Comparison of ENCODE assay signal across 8 mouse cellular contexts in the genomic region with DNA sequence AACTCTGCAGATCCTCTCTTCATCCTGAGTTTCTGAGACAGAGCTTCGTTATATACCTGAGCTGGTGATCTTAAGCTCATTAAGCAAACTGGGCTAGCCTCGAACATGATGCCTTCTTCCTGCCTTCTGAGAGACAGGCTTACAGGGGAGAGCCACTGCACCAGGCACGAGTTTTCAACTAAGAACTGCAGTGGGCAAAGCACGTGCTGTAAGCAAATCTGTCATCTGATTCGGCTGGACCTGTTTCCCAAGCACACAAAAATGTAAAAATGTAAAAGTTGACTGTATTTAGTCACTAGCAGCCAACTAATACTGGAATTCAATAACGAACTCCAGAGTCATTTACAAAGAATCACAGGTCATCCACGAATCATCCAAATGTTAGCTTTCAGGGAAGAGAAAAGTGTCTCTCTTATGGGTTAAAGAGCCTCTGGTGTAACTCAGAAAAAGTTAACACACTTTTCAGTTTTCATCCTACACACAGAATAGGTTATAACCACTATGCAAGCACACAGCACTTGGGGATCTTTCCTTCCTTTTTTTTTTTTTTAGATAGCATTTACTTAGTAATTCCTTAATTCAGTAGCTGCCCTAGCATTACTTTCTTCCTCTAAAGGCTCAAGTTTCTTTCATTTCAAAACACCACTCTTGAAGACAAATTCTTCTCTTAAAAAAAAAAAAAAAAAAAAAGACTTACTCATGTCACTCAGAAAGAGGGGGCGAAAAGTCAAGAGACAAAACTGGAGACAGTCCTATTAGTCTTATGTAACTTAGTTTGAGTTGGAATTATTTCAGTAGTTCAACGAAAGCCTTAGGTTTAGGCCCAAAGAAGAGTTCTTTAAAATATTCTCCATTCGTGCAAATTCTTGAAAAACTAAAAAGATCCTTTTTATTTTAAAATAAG. TPM values are rescaled to one million over a fixed set of nuclear protein-coding genes. Genes with fewer than 3 reads are reported as not detected.
A peak's percentile ranks its signal among the peaks of the same experiment; 100 is the strongest.
DNase-seq lines count a peak whose midpoint lies in the region; ATAC-seq and TF ChIP-seq lines count a peak whose summit lies in the region.

No protein-coding gene starts in this region.

- H3K9me3 ChIP-seq in midbrain, embryonic 12.5 days = no peaks in the 10 kb centered on the region
- H3K9me3 ChIP-seq in midbrain, embryonic 15.5 days = no peaks in the 10 kb centered on the region
- H3K9me3 ChIP-seq in intestine, embryonic 14.5 days (ENCODE audit: control insufficient read depth, low read length) = no peaks in the 10 kb centered on the region
- H3K9me3 ChIP-seq in stomach, postnatal 0 days (ENCODE audit: control insufficient read depth, low read length) = no peaks in the 10 kb centered on the region

- 81% methylated on average over 10 of the region's 10 CpGs for WGBS in midbrain, embryonic 12.5 days
- 84% methylated on average over 10 of the region's 10 CpGs for WGBS in midbrain, embryonic 15.5 days
- WGBS in intestine, embryonic 14.5 days = 62% methylated on average over 10 of the region's 10 CpGs
- 51% methylated on average over 10 of the region's 10 CpGs for WGBS in stomach, postnatal 0 days

- H3K27me3 ChIP-seq in midbrain, embryonic 12.5 days = no peaks in the 10 kb centered on the region
- no peaks in the 10 kb centered on the region for H3K27me3 ChIP-seq in midbrain, embryonic 15.5 days (replicated peaks)
- no peaks in the 10 kb centered on the region for H3K27me3 ChIP-seq in intestine, embryonic 14.5 days (replicated peaks; ENCODE audit: control insufficient read depth, insufficient read depth, low read length)
- no peaks in the 10 kb centered on the region for H3K27me3 ChIP-seq in stomach, postnatal 0 days (ENCODE audit: control insufficient read depth, insufficient read depth, low read length)

- ATAC-seq in midbrain, embryonic 12.5 days (ENCODE audit: low FRiP score, low read depth) = no peak
- no peak for ATAC-seq in midbrain, embryonic 15.5 days (replicated peaks)
- ATAC-seq in intestine, embryonic 14.5 days (replicated peaks; ENCODE audit: low FRiP score, low TSS enrichment, low read depth) = no peak
- ATAC-seq in stomach, postnatal 0 days (ENCODE audit: low FRiP score, low TSS enrichment) = no peak

- intact Hi-C loops in heart, postnatal 10 days (cut with DNase I) = loop anchor here (5.0 kb wide), 1 partner anchor 106 kb away; a partner anchor contains a TSS

- H3K4me3 ChIP-seq in midbrain, embryonic 12.5 days = no peak overlapping the region
- H3K4me3 ChIP-seq in midbrain, embryonic 15.5 days = no peak overlapping the region
- 0 out of 2 replicates have a peak overlapping the region, but pooled peaks have one; percentile 4 for H3K4me3 ChIP-seq in intestine, embryonic 14.5 days (ENCODE audit: low read depth, low read length)
- no peak overlapping the region; the same call in 1 of the 2 replicates for H3K4me3 ChIP-seq in stomach, postnatal 0 days (ENCODE audit: low read depth, low read length)

- no peak overlapping the region for H3K27ac ChIP-seq in midbrain, embryonic 12.5 days (replicated peaks)
- no peak overlapping the region for H3K27ac ChIP-seq in midbrain, embryonic 15.5 days
- H3K27ac ChIP-seq in intestine, embryonic 14.5 days (ENCODE audit: low read depth) = no peak overlapping the region
- no peak overlapping the region for H3K27ac ChIP-seq in stomach, postnatal 0 days (replicated peaks)

- peak; percentile 80 for DNase-seq in heart, adult 11 months
- no peak for DNase-seq in heart, postnatal 10 days
- no peak for DNase-seq in intestine, embryonic 14.5 days (ENCODE audit: low spot score)
- no peak for DNase-seq in stomach, postnatal 0 days (ENCODE audit: low spot score)
- no peak for DNase-seq in cerebellum, adult 11 months
- no peak for DNase-seq in thymus, postnatal 4 days

- no peak for TF ChIP-seq CTCF in stomach, postnatal 0 days (IDR thresholded peaks at IDR 0.05; ENCODE audit: low read depth)

- peaks cover 30% of the 10 kb centered on the region for H3K4me1 ChIP-seq in midbrain, embryonic 12.5 days
- peaks cover 40% of the 10 kb centered on the region for H3K4me1 ChIP-seq in midbrain, embryonic 15.5 days
- H3K4me1 ChIP-seq in intestine, embryonic 14.5 days (replicated peaks; ENCODE audit: control insufficient read depth, insufficient read depth, low read length) = peaks cover 32% of the 10 kb centered on the region
- H3K4me1 ChIP-seq in stomach, postnatal 0 days (replicated peaks; ENCODE audit: control insufficient read depth, insufficient read depth) = 0 out of 2 replicates have a peak, but pooled peaks cover 2% of the 10 kb centered on the region

- H3K4me2 ChIP-seq in midbrain, embryonic 12.5 days (replicated peaks) = 0 out of 2 replicates have a peak overlapping the region, but pooled peaks have one; percentile 6
- no peak overlapping the region for H3K4me2 ChIP-seq in midbrain, embryonic 15.5 days
- H3K4me2 ChIP-seq in intestine, embryonic 14.5 days (ENCODE audit: low read length) = peak overlapping the region; percentile 62
- peak overlapping the region; percentile 39 for H3K4me2 ChIP-seq in stomach, postnatal 0 days (replicated peaks; ENCODE audit: low read depth)

- peaks cover 8% of the 10 kb centered on the region; the same call in 1 of the 2 replicates for H3K36me3 ChIP-seq in midbrain, embryonic 12.5 days
- H3K36me3 ChIP-seq in midbrain, embryonic 15.5 days (replicated peaks) = no peaks in the 10 kb centered on the region
- 0 out of 2 replicates have a peak, but pooled peaks cover 4% of the 10 kb centered on the region for H3K36me3 ChIP-seq in intestine, embryonic 14.5 days (ENCODE audit: control insufficient read depth, insufficient read depth, low read length)
- no peaks in the 10 kb centered on the region for H3K36me3 ChIP-seq in stomach, postnatal 0 days (ENCODE audit: control insufficient read depth, insufficient read depth, low read length)

- H3K9ac ChIP-seq in midbrain, embryonic 12.5 days (replicated peaks) = no peak overlapping the region
- H3K9ac ChIP-seq in midbrain, embryonic 15.5 days = no peak overlapping the region
- no peak overlapping the region for H3K9ac ChIP-seq in intestine, embryonic 14.5 days (ENCODE audit: low read length)
- no peak overlapping the region for H3K9ac ChIP-seq in stomach, postnatal 0 days (ENCODE audit: low read length)

- TF ChIP-seq EP300 in stomach, postnatal 0 days (optimal IDR thresholded peaks at IDR 0.05) = no peak

RNA-seq across cellular contexts. Expression of a gene that starts 3.1 kb away (rescaled TPM):
- total RNA-seq in heart, postnatal 10 days (2021) = 100 to 1,000 TPM; 351 to 367 TPM
- polyA plus RNA-seq in midbrain, embryonic 12.5 days (2016; fragmentation: Nextera tagmentation; extraction: Ambion mirVana) = 22.1 and 25.5 TPM in 2 replicates
- 12.6 and 13.1 TPM in 2 replicates for polyA plus RNA-seq in midbrain, embryonic 15.5 days (2015; fragmentation: Nextera tagmentation; extraction: Ambion mirVana)
- 46.3 and 54.4 TPM in 2 replicates for polyA plus RNA-seq in intestine, embryonic 14.5 days (2014; fragmentation: Nextera tagmentation; extraction: Ambion mirVana)
- 69.0 and 76.5 TPM in 2 replicates for polyA plus RNA-seq in stomach, postnatal 0 days (2015; fragmentation: Nextera tagmentation; extraction: Ambion mirVana)

RNA-seq across cellular contexts. Expression of a gene that starts 42.0 kb away (rescaled TPM):
- 10 to 100 TPM; 26.1 to 26.2 TPM for total RNA-seq in heart, postnatal 10 days (2021)
- polyA plus RNA-seq in midbrain, embryonic 12.5 days (2016; fragmentation: Nextera tagmentation; extraction: Ambion mirVana) = 27.9 and 31.7 TPM in 2 replicates
- 17.4 and 18.5 TPM in 2 replicates for polyA plus RNA-seq in midbrain, embryonic 15.5 days (2015; fragmentation: Nextera tagmentation; extraction: Ambion mirVana)
- polyA plus RNA-seq in intestine, embryonic 14.5 days (2014; fragmentation: Nextera tagmentation; extraction: Ambion mirVana) = 34.4 and 35.3 TPM in 2 replicates
- polyA plus RNA-seq in stomach, postnatal 0 days (2015; fragmentation: Nextera tagmentation; extraction: Ambion mirVana) = 27.0 TPM in 2 replicates
